Mouse (Mus musculus) stomach, postnatal 0 days (tissue): ENCODE data around the gene Tpm1.

ENCODE experiments used
- CTCF ChIP-seq: IDR thresholded peaks from 2 replicates; pipeline ENCODE4 v1.5.1; 2016; ENCODE audit warnings: antibody characterized with exemption, low read depth, mild to moderate bottlenecking, moderate library complexity
- EP300 ChIP-seq: optimal IDR thresholded peaks from 2 replicates; pipeline ENCODE3; 2016; ENCODE audit warnings: antibody characterized with exemption

- TF ChIP-seq EP300 (no peak), CTCF (peak; percentile 71)
Observed at GRCm38 (mm10) chr9:67046881-67047605, 2.2 kb downstream of the Tpm1 start.
